Mouse (Mus musculus): ENCODE measurements around the gene Ngly1. TPM values are rescaled to one million over a fixed set of nuclear protein-coding genes. Genes with fewer than 3 reads are reported as not detected.

Ngly1 gene
- total RNA-seq (2021), result 10 to 100 TPM; 30.7 to 31.2 TPM
- polyA plus RNA-seq (2012; rRNA removed), result 19.2 and 22.6 TPM in 2 replicates
- long read RNA-seq, transcript Ngly1-201 (12 exons, 2,935 nt), result major isoform, 49 of 58 reads
- long read RNA-seq, partial matches to known transcripts, result 3 of 58 reads
- long read RNA-seq, other reads (novel, unspliced or antisense), result 6 of 58 reads

DNA sequence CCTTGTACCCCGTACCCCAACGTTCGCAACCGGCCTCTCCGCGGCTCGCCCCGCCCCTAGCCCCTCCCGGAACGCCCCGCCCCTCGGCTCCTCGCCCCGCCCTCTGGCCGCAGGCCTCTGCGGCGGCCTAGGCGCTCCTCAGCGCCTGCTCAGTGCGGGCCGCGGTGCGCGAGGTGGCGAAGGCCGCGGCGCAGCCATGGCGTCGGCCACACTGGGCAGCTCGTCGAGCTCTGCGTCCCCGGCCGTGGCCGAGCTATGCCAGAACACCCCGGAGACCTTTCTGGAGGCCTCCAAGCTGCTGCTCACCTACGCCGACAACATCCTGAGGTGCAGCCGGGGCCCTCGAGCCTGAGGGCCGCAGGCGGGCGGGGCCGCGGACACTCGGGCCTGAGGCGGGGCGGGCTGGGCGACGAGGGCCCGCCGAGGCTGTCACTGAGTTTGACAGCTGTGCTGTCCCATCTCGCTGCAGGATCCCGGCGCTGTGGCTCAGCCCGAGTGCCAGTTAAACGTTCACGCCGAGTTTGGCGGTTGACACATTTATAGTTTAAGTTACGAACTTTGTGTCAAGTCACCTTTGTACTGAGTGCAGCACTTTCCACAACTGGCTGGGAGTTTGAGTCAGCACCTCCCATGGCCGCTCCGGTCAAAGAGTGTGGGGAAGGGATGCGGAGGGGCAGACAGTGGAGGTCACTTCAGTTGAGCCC lies at the start of gene Ngly1, which contains the start of gene Oxsm:
Gene Ngly1, plus strand, starts transcription at position 110 of the 704 bp plus-strand sequence.
Gene Oxsm, minus strand, starts transcription at position 638 of the 704 bp plus-strand sequence.
- under 1% methylated on average over 64 of the region's 65 CpGs for WGBS
- intact Hi-C loops (cut with DNase I), result loop anchor here (2.0 kb wide), 1 partner anchor 115 kb away; the partner anchor contains the start of gene Top2b

DNA sequence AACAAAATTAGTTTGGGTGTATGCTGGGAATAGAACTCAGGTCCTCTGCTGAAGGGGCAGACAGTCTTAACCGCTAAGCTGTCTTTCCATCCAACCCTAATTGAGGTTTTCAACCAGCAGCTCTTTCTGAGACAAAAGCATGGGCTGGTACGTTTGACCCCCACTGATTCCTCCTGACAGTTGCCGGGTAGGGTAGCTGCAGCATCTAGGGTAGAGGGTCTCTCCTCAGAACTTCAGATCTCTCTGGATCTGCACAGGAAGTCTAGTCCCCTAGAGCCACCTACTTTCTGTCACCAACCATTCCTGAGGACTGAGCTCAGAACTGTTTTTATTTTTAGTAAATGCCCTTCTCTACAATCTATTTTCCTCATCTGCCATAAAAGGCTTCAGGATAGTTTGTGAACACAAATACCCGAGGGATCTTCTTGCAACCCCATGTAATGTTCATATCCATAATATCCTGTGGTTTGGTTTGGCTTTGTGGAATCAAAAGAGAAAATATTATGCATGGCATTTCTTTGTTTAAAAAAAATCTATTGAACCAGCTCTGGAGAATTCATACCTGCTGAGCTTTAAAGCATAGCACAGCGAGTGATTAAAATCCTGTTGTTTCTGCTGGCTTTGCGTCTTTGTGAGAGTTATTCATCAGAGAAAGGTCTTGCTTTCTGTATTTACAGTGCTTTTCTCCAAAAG lies 48.7 kb upstream of the Ngly1 start:
- no peak for DNase-seq
- Histone ChIP-seq H3K9ac (ENCODE audit: low read depth, low read length) (no peak overlapping the region), H3K27me3 (ENCODE audit: control insufficient read depth, insufficient read depth, low read length) (no peaks in the 10 kb centered on the region), H3K36me3 (ENCODE audit: control insufficient read depth, insufficient read depth, low read length) (no peaks in the 10 kb centered on the region), H3K4me3 (no peak overlapping the region), H3K27ac (no peak overlapping the region), H3K4me1 (ENCODE audit: control insufficient read depth, insufficient read depth, low read length) (peaks cover 2% of the 10 kb centered on the region; the same call in 1 of the 2 replicates), H3K79me2 (replicated peaks; ENCODE audit: control insufficient read depth, insufficient read depth, low read length) (no peaks in the 10 kb centered on the region)
- 48% methylated on average over 6 of the region's 6 CpGs for WGBS
- intact Hi-C loops (cut with DNase I), result no loop called here
- no peak for TF ChIP-seq EP300 (IDR thresholded peaks at IDR 0.05; ENCODE audit: insufficient read depth, low read depth, low read length)
- TF ChIP-seq CTCF (IDR thresholded peaks at IDR 0.05), result no peak
- no peak for TF ChIP-seq POLR2A (IDR thresholded peaks at IDR 0.05; ENCODE audit: insufficient read depth, low read depth, low read length)

More for the DNA sequence above, at the start of gene Ngly1, which contains the start of gene Oxsm:
- H3K9ac ChIP-seq (ENCODE audit: low read depth, low read length), result peak within 1 kb of the TSS; percentile 99
- H3K27me3 ChIP-seq (ENCODE audit: control insufficient read depth, insufficient read depth, low read length), result no peaks in the 10 kb centered on the region
- DNase-seq, result peak; percentile 93 to 94
- peak within 1 kb of the TSS; percentile 99 for H3K27ac ChIP-seq
- H3K4me1 ChIP-seq (ENCODE audit: control insufficient read depth, insufficient read depth, low read length), result no peaks in the 10 kb centered on the region; the same call in 1 of the 2 replicates
- TF ChIP-seq CTCF (IDR thresholded peaks at IDR 0.05) (no peak), POLR2A (IDR thresholded peaks at IDR 0.05; ENCODE audit: insufficient read depth, low read depth, low read length) (peak; percentile 94), EP300 (IDR thresholded peaks at IDR 0.05; ENCODE audit: insufficient read depth, low read depth, low read length) (no peak)
- H3K36me3 ChIP-seq (ENCODE audit: control insufficient read depth, insufficient read depth, low read length), result peaks cover 9% of the 10 kb centered on the region
- H3K4me3 ChIP-seq, result peak within 1 kb of the TSS; percentile 81
- no peaks in the 10 kb centered on the region for H3K79me2 ChIP-seq (replicated peaks; ENCODE audit: control insufficient read depth, insufficient read depth, low read length)

DNA sequence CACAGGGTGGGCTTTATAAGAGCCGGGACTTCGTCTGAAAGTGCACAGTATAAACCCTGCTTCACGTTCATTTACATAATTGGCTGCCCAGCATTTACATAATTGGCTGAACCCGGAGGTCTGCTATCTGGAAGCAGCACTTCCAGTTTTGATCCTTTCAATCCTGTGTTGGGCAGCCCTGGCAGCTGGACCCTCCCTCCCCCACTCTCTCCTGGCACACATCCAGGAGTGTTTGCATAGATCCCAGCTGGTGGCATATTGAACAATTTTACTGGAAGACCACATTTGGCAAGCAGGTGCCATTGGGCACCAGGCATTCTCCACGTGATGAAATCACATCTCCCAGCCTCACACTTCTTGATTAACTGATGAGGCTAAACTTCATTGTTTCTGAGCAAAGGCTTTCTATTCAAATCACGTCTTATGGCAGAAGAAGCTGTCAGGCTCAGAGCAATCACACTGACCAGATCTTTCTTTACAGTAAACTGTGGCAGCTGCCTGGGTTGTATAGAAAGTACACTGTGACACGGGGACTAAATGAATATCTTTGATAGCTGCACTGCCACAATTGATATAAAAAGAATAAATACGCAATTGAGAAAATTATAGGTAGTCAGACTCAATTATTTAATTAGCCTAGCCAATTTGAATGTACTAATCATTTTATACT lies 48.0 kb upstream of the Ngly1 start:
- TF ChIP-seq POLR2A (IDR thresholded peaks at IDR 0.05; ENCODE audit: insufficient read depth, low read depth, low read length), result no peak
- no peak for TF ChIP-seq EP300 (IDR thresholded peaks at IDR 0.05; ENCODE audit: insufficient read depth, low read depth, low read length)
- TF ChIP-seq CTCF (IDR thresholded peaks at IDR 0.05), result no peak
- no peak for DNase-seq
- Histone ChIP-seq H3K27me3 (ENCODE audit: control insufficient read depth, insufficient read depth, low read length) (no peaks in the 10 kb centered on the region), H3K9ac (ENCODE audit: low read depth, low read length) (no peak overlapping the region), H3K79me2 (replicated peaks; ENCODE audit: control insufficient read depth, insufficient read depth, low read length) (no peaks in the 10 kb centered on the region), H3K4me3 (no peak overlapping the region), H3K27ac (no peak overlapping the region), H3K4me1 (ENCODE audit: control insufficient read depth, insufficient read depth, low read length) (peaks cover 2% of the 10 kb centered on the region; the same call in 1 of the 2 replicates), H3K36me3 (ENCODE audit: control insufficient read depth, insufficient read depth, low read length) (no peaks in the 10 kb centered on the region)
- 39% methylated on average over 8 of the region's 8 CpGs for WGBS
- intact Hi-C loops (cut with DNase I), result no loop called here

DNA sequence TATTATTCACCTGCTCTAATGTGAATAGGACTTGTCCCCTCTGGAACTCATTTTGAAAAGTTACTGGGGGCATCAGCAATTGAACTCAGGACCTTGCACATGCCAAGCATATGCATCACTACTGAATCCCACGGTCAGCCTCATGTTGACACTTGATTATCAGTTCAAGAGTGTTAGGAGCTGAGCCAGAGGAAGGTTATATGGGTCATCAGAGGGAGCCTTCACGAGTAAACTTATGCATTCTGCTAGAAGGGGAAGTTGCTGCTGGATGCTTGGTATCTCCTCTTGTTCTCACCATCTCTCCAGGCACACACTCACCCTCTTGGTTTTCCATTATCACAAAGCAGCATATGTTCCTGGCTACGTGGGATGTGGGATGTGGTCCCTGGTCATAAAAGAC lies 47.4 kb upstream of the Ngly1 start:
- WGBS, result 24% methylated on average over 3 of the region's 3 CpGs
- no peaks in the 10 kb centered on the region for H3K27me3 ChIP-seq (ENCODE audit: control insufficient read depth, insufficient read depth, low read length)
- H3K9ac ChIP-seq (ENCODE audit: low read depth, low read length), result no peak overlapping the region
- H3K36me3 ChIP-seq (ENCODE audit: control insufficient read depth, insufficient read depth, low read length), result no peaks in the 10 kb centered on the region
- TF ChIP-seq POLR2A (IDR thresholded peaks at IDR 0.05; ENCODE audit: insufficient read depth, low read depth, low read length) (no peak), EP300 (IDR thresholded peaks at IDR 0.05; ENCODE audit: insufficient read depth, low read depth, low read length) (no peak), CTCF (IDR thresholded peaks at IDR 0.05) (no peak)
- H3K79me2 ChIP-seq (replicated peaks; ENCODE audit: control insufficient read depth, insufficient read depth, low read length), result no peaks in the 10 kb centered on the region
- H3K4me3 ChIP-seq, result no peak overlapping the region
- intact Hi-C loops (cut with DNase I), result no loop called here
- H3K27ac ChIP-seq, result no peak overlapping the region
- DNase-seq, result no peak
- peaks cover 2% of the 10 kb centered on the region; the same call in 1 of the 2 replicates for H3K4me1 ChIP-seq (ENCODE audit: control insufficient read depth, insufficient read depth, low read length)

DNA sequence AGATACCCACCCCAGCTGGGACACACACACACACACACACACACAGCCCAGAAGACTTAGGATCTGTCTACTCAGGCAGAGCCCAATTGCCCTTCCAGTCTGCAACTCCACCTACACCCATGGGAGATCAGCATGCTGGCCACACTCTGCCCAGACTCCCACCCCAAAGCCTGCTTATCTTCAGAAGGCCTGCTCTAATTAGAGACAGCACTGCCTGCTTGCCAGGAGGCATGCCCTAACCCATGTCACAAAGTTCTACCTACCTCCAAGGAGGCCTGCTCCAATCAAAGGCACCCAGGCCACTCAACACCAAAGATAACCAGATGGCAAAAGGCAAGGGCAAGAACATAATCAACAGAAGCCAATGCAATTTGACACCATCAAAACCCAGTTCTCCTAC lies 41.4 kb upstream of the Ngly1 start:
- H3K4me1 ChIP-seq (ENCODE audit: control insufficient read depth, insufficient read depth, low read length), result no peaks in the 10 kb centered on the region
- no peak for DNase-seq
- no peaks in the 10 kb centered on the region for H3K79me2 ChIP-seq (replicated peaks; ENCODE audit: control insufficient read depth, insufficient read depth, low read length)
- H3K27ac ChIP-seq, result no peak overlapping the region
- H3K36me3 ChIP-seq (ENCODE audit: control insufficient read depth, insufficient read depth, low read length), result no peaks in the 10 kb centered on the region
- no peak overlapping the region for H3K9ac ChIP-seq (ENCODE audit: low read depth, low read length)
- no peak for TF ChIP-seq CTCF (IDR thresholded peaks at IDR 0.05)
- TF ChIP-seq EP300 (IDR thresholded peaks at IDR 0.05; ENCODE audit: insufficient read depth, low read depth, low read length), result no peak
- TF ChIP-seq POLR2A (IDR thresholded peaks at IDR 0.05; ENCODE audit: insufficient read depth, low read depth, low read length), result no peak
- no peak overlapping the region for H3K4me3 ChIP-seq
- intact Hi-C loops (cut with DNase I), result no loop called here
- no peaks in the 10 kb centered on the region for H3K27me3 ChIP-seq (ENCODE audit: control insufficient read depth, insufficient read depth, low read length)

Data from heart, adult 2 months (tissue).